Mouse (Mus musculus) neural tube, embryonic 12.5 days (tissue): ENCODE results near the gene Dbx1. TPM values are rescaled to one million over a fixed set of nuclear protein-coding genes. Genes with fewer than 3 reads are reported as not detected.

Source experiments
- polyA plus RNA-seq: library from polyadenylated mRNA; unstranded; fragments of >200 nt; fragmentation: Nextera tagmentation; extraction: Ambion mirVana; gene quantifications from 2 replicates; pipeline ENCODE4 v1.2.1, GENCODE M21; 2016

The Dbx1 gene
- polyA plus RNA-seq, 1 experiment from 2014 or later = 13.1 TPM

Other genes starting within 250 kb of the Dbx1 start
- gene Htatip2, start 122.3 kb upstream of the Dbx1 start, polyA plus RNA-seq = 4.5 and 4.9 TPM in 2 replicates
- gene Prmt3, start 141.5 kb upstream of the Dbx1 start, polyA plus RNA-seq = 52.4 and 54.5 TPM in 2 replicates